In the genomic region with DNA sequence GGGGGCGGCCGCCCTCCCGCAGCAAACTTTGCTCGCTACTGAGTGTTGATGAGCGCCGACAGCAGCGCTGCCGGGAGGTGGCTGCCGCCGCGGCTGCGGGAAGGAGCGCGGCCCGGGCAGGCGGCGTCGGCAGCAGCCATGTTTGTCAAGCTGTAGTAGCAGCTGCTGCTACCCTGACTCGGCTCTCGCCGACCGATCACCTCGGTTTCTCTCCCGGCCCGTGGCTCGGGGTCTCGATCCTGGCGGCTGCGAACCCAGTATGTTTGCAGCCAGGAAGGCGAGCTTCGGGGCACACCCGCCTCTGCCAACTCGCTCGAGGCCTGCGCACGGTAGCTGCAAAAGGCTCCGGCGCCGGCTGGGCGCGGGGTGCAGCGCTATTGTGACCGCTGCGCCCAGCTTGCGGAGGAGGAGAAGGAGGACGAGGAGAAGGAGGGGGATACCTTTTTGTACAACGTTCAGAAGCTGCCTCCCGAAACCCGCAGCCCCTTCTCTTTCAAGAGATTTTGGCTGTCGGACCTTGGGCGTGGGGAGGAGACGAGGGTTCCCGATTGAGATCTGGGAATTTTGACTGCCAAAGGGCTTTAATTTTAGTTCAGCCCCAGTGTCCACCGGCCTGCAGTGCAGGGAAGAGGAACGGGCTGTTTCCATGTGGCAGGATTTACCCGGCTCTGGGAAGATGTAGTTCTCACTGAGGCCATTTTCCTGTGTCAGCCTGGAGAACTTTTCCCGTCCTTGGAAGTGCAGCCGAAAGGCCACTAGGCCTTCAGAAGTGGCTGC, we compare ENCODE assay signal across 7 mouse cellular contexts. TPM values are rescaled to one million over a fixed set of nuclear protein-coding genes. Genes with fewer than 3 reads are reported as not detected.
DNase-seq lines count a peak whose midpoint lies in the region; ATAC-seq lines count a peak whose summit lies in the region.

No protein-coding gene starts in this region.

- peak overlapping the region; percentile 70 for H3K9ac ChIP-seq in hindbrain, embryonic 16.5 days (ENCODE audit: low read depth, low read length)
- peak overlapping the region; percentile 98 for H3K9ac ChIP-seq in midbrain, embryonic 12.5 days (replicated peaks)

- peaks cover 49% of the 10 kb centered on the region for H3K4me1 ChIP-seq in hindbrain, embryonic 16.5 days (ENCODE audit: control insufficient read depth, insufficient read depth, low read depth, low read length)
- peaks cover 56% of the 10 kb centered on the region for H3K4me1 ChIP-seq in midbrain, embryonic 12.5 days

- peak overlapping the region; percentile 74 for H3K4me2 ChIP-seq in hindbrain, embryonic 16.5 days (ENCODE audit: low read length)
- H3K4me2 ChIP-seq in midbrain, embryonic 12.5 days (replicated peaks): peak overlapping the region; percentile 77

- H3K27me3 ChIP-seq in hindbrain, embryonic 16.5 days (replicated peaks; ENCODE audit: control insufficient read depth, insufficient read depth, low read length): no peaks in the 10 kb centered on the region
- H3K27me3 ChIP-seq in midbrain, embryonic 12.5 days: peaks cover 9% of the 10 kb centered on the region; the same call in 1 of the 2 replicates

- H3K9me3 ChIP-seq in hindbrain, embryonic 16.5 days (ENCODE audit: control insufficient read depth, low read length): no peaks in the 10 kb centered on the region
- no peaks in the 10 kb centered on the region for H3K9me3 ChIP-seq in midbrain, embryonic 12.5 days

- ATAC-seq in hindbrain, embryonic 16.5 days: peak; percentile 15; the same call in 1 of the 2 replicates
- ATAC-seq in midbrain, embryonic 12.5 days (ENCODE audit: low FRiP score, low read depth): no peak

- peaks cover 4% of the 10 kb centered on the region; the same call in 1 of the 2 replicates for H3K36me3 ChIP-seq in hindbrain, embryonic 16.5 days (ENCODE audit: control insufficient read depth, insufficient read depth, low read length)
- H3K36me3 ChIP-seq in midbrain, embryonic 12.5 days: peaks cover 27% of the 10 kb centered on the region

- H3K27ac ChIP-seq in hindbrain, embryonic 16.5 days (ENCODE audit: low read depth, low read length): peak overlapping the region; percentile 94
- H3K27ac ChIP-seq in midbrain, embryonic 12.5 days (replicated peaks): peak overlapping the region; percentile 99

- peak overlapping the region; percentile 51 for H3K4me3 ChIP-seq in hindbrain, embryonic 16.5 days (ENCODE audit: low read length)
- H3K4me3 ChIP-seq in midbrain, embryonic 12.5 days: peak overlapping the region; percentile 90

- WGBS in hindbrain, embryonic 16.5 days: under 1% methylated on average over 55 of the region's 58 CpGs
- WGBS in midbrain, embryonic 12.5 days: under 1% methylated on average over 57 of the region's 58 CpGs

- peak; percentile 60 to 75 for DNase-seq in adrenal gland, adult 18-20 months (ENCODE audit: low spot score in 2 of 2)
- peak; percentile 76 to 88 for DNase-seq in cerebellum, postnatal 25 days
- DNase-seq in frontal cortex, postnatal 36 days (ENCODE audit: low spot score in 2 of 2): peak; percentile 67 to 69
- DNase-seq in left cerebral cortex, adult 8-10 months (ENCODE audit: low spot score in 2 of 2): peak; percentile 58 to 71
- peak; percentile 43 to 50 for DNase-seq in spleen, postnatal 14 days (ENCODE audit: low spot score in 2 of 2)

RNA-seq across cellular contexts. Expression of gene Nsd1, which starts 3.0 kb away (rescaled TPM):
- 10 to 100 TPM; 76.4 to 82.4 TPM for total RNA-seq in adrenal gland, adult 18-20 months (2021)
- polyA plus RNA-seq in hindbrain, embryonic 16.5 days (2015; fragmentation: Nextera tagmentation; extraction: Ambion mirVana): 40.8 and 46.3 TPM in 2 replicates
- 100 to 1,000 TPM; 108 to 137 (median 123) TPM for total RNA-seq in left cerebral cortex, adult 8-10 months (2022)
- 81.7 and 83.6 TPM in 2 replicates for polyA plus RNA-seq in midbrain, embryonic 12.5 days (2016; fragmentation: Nextera tagmentation; extraction: Ambion mirVana)
